Mouse (Mus musculus): Measurements from ENCODE around the gene Cdipt. TPM values are rescaled to one million over a fixed set of nuclear protein-coding genes. Genes with fewer than 3 reads are reported as not detected.

The Cdipt gene
- total and polyA plus RNA-seq, 3 experiments = 98.4 to 151 TPM; not detected in 1

GRCm38 (mm10) chr7:126948626-126949025, 27.1 kb upstream of the Cdipt start:
- Histone ChIP-seq H3K27ac (ENCODE audit: control insufficient read depth, low read depth, low read length) (no peak overlapping the region), H3K79me2 (ENCODE audit: control insufficient read depth, insufficient read depth, low read length, poor library complexity) (no peaks in the 10 kb centered on the region), H3K27me3 (ENCODE audit: control insufficient read depth in 1 of 2, insufficient read depth in 2 of 2, low read length in 2 of 2) (no peaks in the 10 kb centered on the region), H3K9me3 (replicated peaks; ENCODE audit: insufficient read depth, low read length) (no peaks in the 10 kb centered on the region), H3K36me3 (ENCODE audit: control insufficient read depth in 1 of 2, insufficient read depth in 2 of 2, low read length in 2 of 2) (no peaks in the 10 kb centered on the region; a peak in 1 of 4 replicates), H3K4me3 (ENCODE audit: control insufficient read depth in 1 of 2, insufficient read depth in 1 of 2, low read depth in 2 of 2, low read length in 2 of 2) (no peak overlapping the region), H3K9ac (ENCODE audit: control insufficient read depth, low read depth, low read length, poor library complexity, severe bottlenecking) (no peak overlapping the region), H3K4me1 (ENCODE audit: control insufficient read depth in 1 of 2, insufficient read depth in 2 of 2, low read length in 2 of 2) (peaks cover 0 to 9% of the 10 kb centered on the region in 2 experiments; a peak in 2 of 4 replicates)
- TF ChIP-seq RCOR1 (IDR thresholded peaks at IDR 0.05; ENCODE audit: low read depth, low read length) (no peak), MYB (IDR thresholded peaks at IDR 0.05; ENCODE audit: low read depth, low read length) (no peak), EP300 (IDR thresholded peaks at IDR 0.05; ENCODE audit: low read depth in 1 of 2, low read length in 2 of 2) (no peak), TCF12 (IDR thresholded peaks at IDR 0.05; ENCODE audit: low read depth, low read length) (no peak), CHD2 (IDR thresholded peaks at IDR 0.05; ENCODE audit: low read length) (no peak), SMC3 (IDR thresholded peaks at IDR 0.05; ENCODE audit: low read depth, low read length) (no peak), MXI1 (IDR thresholded peaks at IDR 0.05; ENCODE audit: low read depth, low read length) (no peak), NRF1 (IDR thresholded peaks at IDR 0.05; ENCODE audit: insufficient read depth, low read depth, low read length, poor library complexity, severe bottlenecking) (no peak), BHLHE40 (IDR thresholded peaks at IDR 0.05; ENCODE audit: borderline replicate concordance, low read depth, low read length) (no peak), RAD21 (IDR thresholded peaks at IDR 0.05; ENCODE audit: low read depth, low read length) (no peak), NELFE (IDR thresholded peaks at IDR 0.05; ENCODE audit: low read depth, low read length) (no peak)
- DNase-seq (ENCODE audit: low read depth, low spot score) = no peak

GRCm38 (mm10) chr7:126949403-126949792, 26.3 kb upstream of the Cdipt start, which contains the start of gene Asphd1:
Asphd1 (minus strand) TSS chr7:126949582.
- H3K4me1 ChIP-seq (ENCODE audit: control insufficient read depth in 1 of 2, insufficient read depth in 2 of 2, low read length in 2 of 2) = peaks cover 0 to 9% of the 10 kb centered on the region in 2 experiments; a peak in 2 of 4 replicates
- DNase-seq (ENCODE audit: low read depth, low spot score) = no peak

More at GRCm38 (mm10) chr7:126949403-126949792, 26.3 kb upstream of the Cdipt start, which contains the start of gene Asphd1:
- no peaks in the 10 kb centered on the region for H3K27me3 ChIP-seq (ENCODE audit: control insufficient read depth in 1 of 2, insufficient read depth in 2 of 2, low read length in 2 of 2)
- H3K27ac ChIP-seq (ENCODE audit: control insufficient read depth, low read depth, low read length) = no peak within 1 kb of the TSS
- H3K9ac ChIP-seq (ENCODE audit: control insufficient read depth, low read depth, low read length, poor library complexity, severe bottlenecking) = peak within 1 kb of the TSS; percentile 5
- no peaks in the 10 kb centered on the region for H3K9me3 ChIP-seq (replicated peaks; ENCODE audit: insufficient read depth, low read length)
- TF ChIP-seq NRF1 (IDR thresholded peaks at IDR 0.05; ENCODE audit: insufficient read depth, low read depth, low read length, poor library complexity, severe bottlenecking) (no peak), KAT2A (conservative IDR thresholded peaks at IDR 0.05; ENCODE audit: low read depth, low read length) (no peak), SIN3A (IDR thresholded peaks at IDR 0.05; ENCODE audit: low read length) (no peak), ELF1 (IDR thresholded peaks at IDR 0.05; ENCODE audit: low read depth, low read length) (no peak), ZMIZ1 (IDR thresholded peaks at IDR 0.05; ENCODE audit: low read depth, low read length) (no peak), MAZ (IDR thresholded peaks at IDR 0.05; ENCODE audit: low read depth, low read length) (no peak), ZC3H11A (IDR thresholded peaks at IDR 0.05; ENCODE audit: low read depth, low read length) (no peak), TCF12 (IDR thresholded peaks at IDR 0.05; ENCODE audit: low read depth, low read length) (no peak), MYC (IDR thresholded peaks at IDR 0.05; ENCODE audit: low read depth, low read length) (no peak), GABPA (IDR thresholded peaks at IDR 0.05; ENCODE audit: low read depth, low read length) (no peak), CHD2 (IDR thresholded peaks at IDR 0.05; ENCODE audit: low read length) (no peak)
- no peaks in the 10 kb centered on the region; a peak in 1 of 4 replicates for H3K36me3 ChIP-seq (ENCODE audit: control insufficient read depth in 1 of 2, insufficient read depth in 2 of 2, low read length in 2 of 2)
- H3K79me2 ChIP-seq (ENCODE audit: control insufficient read depth, insufficient read depth, low read length, poor library complexity) = no peaks in the 10 kb centered on the region
- H3K4me3 ChIP-seq (ENCODE audit: control insufficient read depth in 1 of 2, insufficient read depth in 1 of 2, low read depth in 2 of 2, low read length in 2 of 2) = peak within 1 kb of the TSS in 1 of 2 experiments; percentile 26; a peak in 2 of 4 replicates
